Mouse (Mus musculus): ENCODE measurements around the gene Gm3417. TPM values are rescaled to one million over a fixed set of nuclear protein-coding genes. Genes with fewer than 3 reads are reported as not detected.
"Not testable (repeated sequence)": the region's sequence is repeated elsewhere in the genome, so short reads cannot be mapped to it uniquely, and the experiment has no call there.

The Gm3417 gene
- 0.31 and 0.78 TPM in 2 replicates for polyA plus RNA-seq (2016; fragmentation: Nextera tagmentation; extraction: Ambion mirVana)

DNA sequence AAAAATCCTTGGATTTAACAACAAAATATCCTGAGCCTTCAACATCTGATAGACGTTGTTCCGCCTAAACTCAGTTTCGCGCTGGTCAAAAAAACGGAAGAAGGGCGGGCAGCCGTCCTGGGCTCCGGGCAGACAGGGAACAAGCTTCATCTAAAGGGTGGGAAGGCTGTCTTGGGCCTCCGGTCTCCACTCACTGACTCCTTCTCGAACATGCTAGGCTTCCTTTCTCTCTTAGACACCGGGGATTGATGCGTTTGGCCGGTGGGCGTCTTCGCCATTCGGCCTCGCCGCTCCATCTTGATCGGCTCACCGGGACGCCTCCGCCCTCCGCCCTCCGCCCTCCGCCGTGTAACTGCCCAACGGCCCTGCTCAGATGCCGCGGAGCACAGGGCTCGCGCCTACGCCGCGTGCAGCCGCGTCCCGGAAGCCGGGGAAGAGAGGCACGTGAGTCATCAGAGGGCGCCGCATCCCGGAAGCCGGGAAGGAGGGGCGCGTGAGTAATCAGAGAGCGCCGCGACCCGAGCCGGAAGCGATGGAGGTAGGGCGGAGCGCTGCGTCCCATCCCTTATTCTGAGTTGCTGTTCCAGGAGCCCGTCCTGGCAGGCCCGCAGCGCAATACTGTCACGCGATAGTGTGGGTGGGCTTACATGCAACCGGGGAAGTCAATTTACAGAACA is at the start of gene Gm3417, which contains the start of gene 9030025P20Rik:
Gene Gm3417, minus strand, starts transcription at position 429 of the 677 bp plus-strand sequence.
Gene 9030025P20Rik, plus strand, starts transcription at position 107 of the 677 bp plus-strand sequence.
- not testable (repeated sequence) for H3K27ac ChIP-seq; H3K4me3 ChIP-seq; H3K27me3 ChIP-seq (ENCODE audit: low read depth, poor library complexity, severe bottlenecking); H3K4me1 ChIP-seq; H3K36me3 ChIP-seq; H3K9me3 ChIP-seq (replicated peaks); DNase-seq (ENCODE audit: low spot score)
- WGBS: no CpG with 5 or more reads among the region's 60 CpGs

DNA sequence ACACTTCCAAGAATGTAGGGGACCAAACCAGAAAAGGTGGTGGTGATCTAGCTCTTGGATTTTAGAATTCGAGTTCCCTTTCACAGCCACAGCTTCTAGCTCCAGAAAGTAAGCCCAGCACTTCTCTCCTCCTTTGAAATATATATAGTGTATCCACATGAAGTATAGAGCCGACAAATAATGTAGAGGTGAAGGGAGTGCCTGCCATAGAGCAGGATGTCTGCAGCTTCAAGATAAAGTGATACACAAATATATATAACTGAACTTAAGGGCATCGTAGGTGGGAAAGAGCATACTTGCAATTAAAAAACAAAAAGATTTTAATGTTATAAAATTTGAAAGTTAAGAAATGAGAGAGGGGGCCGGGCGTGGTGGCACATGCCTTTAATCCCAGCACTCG is 46.9 kb upstream of the Gm3417 start:
- H3K4me1 ChIP-seq; DNase-seq (ENCODE audit: low spot score); H3K4me3 ChIP-seq; H3K27ac ChIP-seq; H3K36me3 ChIP-seq; H3K9me3 ChIP-seq (replicated peaks); H3K27me3 ChIP-seq (ENCODE audit: low read depth, poor library complexity, severe bottlenecking): not testable (repeated sequence)
- WGBS: no CpG with 5 or more reads among the region's 6 CpGs

DNA sequence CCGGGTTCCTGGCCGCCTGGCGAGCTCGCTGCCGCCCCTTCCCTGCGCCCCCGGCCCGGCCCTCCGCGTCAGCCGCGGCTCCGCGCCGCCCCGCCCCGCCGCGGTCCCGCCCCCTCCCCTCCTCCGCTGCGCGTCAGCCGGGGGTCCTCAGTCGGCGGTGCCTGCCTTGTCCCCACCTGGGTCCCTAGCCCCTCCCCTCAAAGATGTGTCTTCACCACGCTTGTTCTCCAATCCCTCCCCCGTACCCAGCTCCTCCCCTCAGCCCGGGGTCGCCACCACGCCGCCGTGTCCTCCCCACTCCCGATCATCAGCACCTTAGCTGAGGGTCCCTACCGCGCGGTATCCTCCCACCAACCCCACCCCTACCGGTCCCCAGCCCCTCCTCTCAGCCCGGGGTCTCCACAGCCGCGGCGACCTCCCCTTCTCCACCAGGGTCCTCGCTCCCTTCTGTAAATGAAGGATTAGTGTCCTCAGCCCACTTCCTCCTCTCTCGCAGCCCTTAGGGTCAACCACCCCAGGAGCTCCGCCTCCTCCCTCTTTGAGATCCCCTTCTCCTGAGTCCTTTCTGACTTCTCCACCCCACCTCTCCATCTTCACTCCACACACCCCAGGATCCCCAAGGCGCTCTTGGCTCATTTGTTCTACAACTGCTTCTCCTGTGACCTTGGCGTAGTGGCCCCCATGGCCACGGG is 46.1 kb upstream of the Gm3417 start:
- WGBS: no CpG with 5 or more reads among the region's 48 CpGs
- DNase-seq (ENCODE audit: low spot score): not testable (repeated sequence)

DNA sequence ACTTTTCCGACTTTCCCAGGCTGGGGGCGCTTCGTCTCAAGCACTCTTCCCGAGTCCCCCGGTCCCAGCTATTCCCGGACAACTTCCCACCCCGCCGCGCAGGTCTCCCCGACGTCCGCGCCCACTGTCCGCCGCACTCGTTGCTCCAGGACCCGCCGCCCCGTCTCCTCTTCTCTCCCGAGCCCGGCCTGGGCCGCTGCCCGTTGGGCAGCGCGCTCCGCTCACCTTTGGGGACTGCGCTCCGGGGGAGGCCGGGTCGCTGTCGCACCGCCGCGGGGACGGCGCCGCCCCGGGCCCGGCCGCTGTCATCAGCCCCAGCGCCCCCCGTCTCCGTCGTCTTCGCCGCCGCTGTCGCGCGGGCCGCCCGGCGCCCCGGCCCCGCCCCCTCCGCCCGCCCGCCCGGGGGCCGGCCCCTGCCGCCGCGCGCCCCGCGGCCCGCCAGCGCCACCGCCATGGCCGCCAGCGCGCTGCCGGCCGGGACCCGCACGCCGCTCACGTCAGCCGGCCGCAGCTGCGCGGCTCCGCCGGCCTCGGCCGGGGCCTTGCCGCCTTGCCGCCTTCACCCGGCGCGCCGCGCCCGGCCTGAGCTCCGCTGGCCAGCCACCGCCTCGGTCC is 45.4 kb upstream of the Gm3417 start:
- H3K27me3 ChIP-seq (ENCODE audit: low read depth, poor library complexity, severe bottlenecking); DNase-seq (ENCODE audit: low spot score); H3K9me3 ChIP-seq (replicated peaks); H3K36me3 ChIP-seq; H3K4me1 ChIP-seq; H3K27ac ChIP-seq; H3K4me3 ChIP-seq: not testable (repeated sequence)
- WGBS: no CpG with 5 or more reads among the region's 97 CpGs

More for the DNA sequence above, 46.1 kb upstream of the Gm3417 start:
- H3K27me3 ChIP-seq (ENCODE audit: low read depth, poor library complexity, severe bottlenecking); H3K9me3 ChIP-seq (replicated peaks); H3K4me3 ChIP-seq; H3K27ac ChIP-seq; H3K4me1 ChIP-seq; H3K36me3 ChIP-seq: not testable (repeated sequence)

DNA sequence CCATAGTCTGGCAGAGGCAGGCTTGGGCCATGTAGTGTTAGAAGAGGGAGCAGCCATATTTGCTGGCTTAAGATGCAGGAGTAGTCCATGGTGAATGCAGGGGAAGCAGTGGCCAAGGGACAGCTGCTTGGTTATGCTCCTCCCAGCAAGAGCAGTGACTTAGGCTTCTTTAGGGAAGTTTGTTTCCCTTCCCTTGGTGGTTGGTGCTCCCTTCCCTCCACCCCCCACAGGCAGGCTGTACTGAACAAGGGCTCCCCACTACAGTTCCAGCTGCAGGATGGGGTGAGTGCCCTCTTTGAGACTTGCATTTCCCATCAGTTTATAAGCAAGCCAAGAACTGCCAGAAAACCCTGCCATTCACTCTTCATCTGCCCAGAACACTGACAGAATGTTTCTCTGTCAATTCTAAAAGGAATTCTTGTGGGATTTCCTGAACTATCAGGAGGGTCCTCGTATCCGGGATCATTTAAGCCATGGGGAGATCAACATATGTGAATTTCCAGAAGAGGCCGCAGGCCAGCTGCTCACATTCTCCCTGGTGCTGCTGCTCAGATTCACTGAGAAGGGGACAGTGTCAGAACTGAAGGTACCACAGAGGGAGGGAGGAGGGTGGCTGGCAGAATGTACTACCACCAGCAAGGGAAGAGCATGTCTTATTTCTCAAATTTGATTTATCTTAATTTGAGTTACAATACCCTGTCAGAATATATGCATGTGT is 43.1 kb upstream of the Gm3417 start:
- DNase-seq (ENCODE audit: low spot score); H3K27me3 ChIP-seq (ENCODE audit: low read depth, poor library complexity, severe bottlenecking); H3K9me3 ChIP-seq (replicated peaks); H3K36me3 ChIP-seq; H3K27ac ChIP-seq; H3K4me3 ChIP-seq; H3K4me1 ChIP-seq: not testable (repeated sequence)
- WGBS: 90% methylated on average over 3 of the region's 3 CpGs

DNA sequence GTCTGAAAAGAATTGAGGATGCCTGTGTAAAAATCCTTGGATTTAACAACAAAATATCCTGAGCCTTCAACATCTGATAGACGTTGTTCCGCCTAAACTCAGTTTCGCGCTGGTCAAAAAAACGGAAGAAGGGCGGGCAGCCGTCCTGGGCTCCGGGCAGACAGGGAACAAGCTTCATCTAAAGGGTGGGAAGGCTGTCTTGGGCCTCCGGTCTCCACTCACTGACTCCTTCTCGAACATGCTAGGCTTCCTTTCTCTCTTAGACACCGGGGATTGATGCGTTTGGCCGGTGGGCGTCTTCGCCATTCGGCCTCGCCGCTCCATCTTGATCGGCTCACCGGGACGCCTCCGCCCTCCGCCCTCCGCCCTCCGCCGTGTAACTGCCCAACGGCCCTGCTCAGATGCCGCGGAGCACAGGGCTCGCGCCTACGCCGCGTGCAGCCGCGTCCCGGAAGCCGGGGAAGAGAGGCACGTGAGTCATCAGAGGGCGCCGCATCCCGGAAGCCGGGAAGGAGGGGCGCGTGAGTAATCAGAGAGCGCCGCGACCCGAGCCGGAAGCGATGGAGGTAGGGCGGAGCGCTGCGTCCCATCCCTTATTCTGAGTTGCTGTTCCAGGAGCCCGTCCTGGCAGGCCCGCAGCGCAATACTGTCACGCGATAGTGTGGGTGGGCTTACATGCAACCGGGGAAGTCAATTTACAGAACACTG is 31.3 kb upstream of the Gm3417 start, which contains the start of gene Gm3435:
Gene Gm3435, plus strand, starts transcription at position 471 of the 708 bp plus-strand sequence.
- DNase-seq (ENCODE audit: low spot score); H3K27ac ChIP-seq; H3K4me1 ChIP-seq; H3K27me3 ChIP-seq (ENCODE audit: low read depth, poor library complexity, severe bottlenecking); H3K9me3 ChIP-seq (replicated peaks); H3K36me3 ChIP-seq; H3K4me3 ChIP-seq: not testable (repeated sequence)
- no CpG with 5 or more reads among the region's 60 CpGs for WGBS

DNA sequence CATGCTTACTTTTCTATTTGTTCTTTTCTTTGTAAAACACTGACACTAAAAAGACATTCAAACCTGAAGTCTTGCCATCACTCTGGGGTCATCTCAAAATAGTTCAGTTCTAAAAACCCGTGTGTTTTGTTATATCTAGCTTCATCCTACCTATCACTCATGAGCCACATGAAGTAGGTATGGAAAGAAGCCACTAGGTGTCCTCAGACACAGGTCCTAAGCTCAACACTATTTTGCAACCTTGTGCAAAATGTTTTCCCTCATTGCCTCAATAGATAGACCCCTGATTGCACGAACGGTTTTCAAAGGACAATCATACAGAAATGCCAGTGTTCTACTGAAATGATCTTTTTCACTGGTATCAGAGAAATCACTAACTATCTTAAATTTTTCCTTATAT is 30.5 kb upstream of the Gm3417 start:
- no CpG with 5 or more reads among the region's 3 CpGs for WGBS
- H3K36me3 ChIP-seq; H3K9me3 ChIP-seq (replicated peaks); H3K27ac ChIP-seq; H3K27me3 ChIP-seq (ENCODE audit: low read depth, poor library complexity, severe bottlenecking); DNase-seq (ENCODE audit: low spot score); H3K4me3 ChIP-seq; H3K4me1 ChIP-seq: not testable (repeated sequence)

DNA sequence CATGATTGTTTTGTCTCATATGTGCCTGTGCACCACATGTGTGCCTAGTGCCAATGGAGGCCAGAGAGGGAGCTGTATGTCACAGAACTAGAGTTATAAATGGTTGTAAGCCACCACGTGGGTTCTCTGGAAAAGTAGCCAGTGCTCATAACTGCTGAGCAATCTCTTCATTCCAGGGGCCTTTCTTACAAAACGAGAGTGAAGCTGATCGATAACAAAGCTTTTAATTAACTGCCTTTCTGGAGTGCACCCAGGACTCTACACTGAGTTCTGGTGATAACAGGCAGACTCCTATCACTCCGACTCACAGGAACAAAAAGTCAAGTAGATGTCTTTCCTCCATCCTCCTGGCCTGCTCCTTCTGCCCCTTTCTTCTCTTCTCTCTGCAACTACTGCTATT is 21.5 kb upstream of the Gm3417 start:
- H3K27me3 ChIP-seq (ENCODE audit: low read depth, poor library complexity, severe bottlenecking); DNase-seq (ENCODE audit: low spot score); H3K27ac ChIP-seq; H3K9me3 ChIP-seq (replicated peaks); H3K4me1 ChIP-seq; H3K36me3 ChIP-seq; H3K4me3 ChIP-seq: not testable (repeated sequence)
- no CpG with 5 or more reads among the region's 4 CpGs for WGBS

DNA sequence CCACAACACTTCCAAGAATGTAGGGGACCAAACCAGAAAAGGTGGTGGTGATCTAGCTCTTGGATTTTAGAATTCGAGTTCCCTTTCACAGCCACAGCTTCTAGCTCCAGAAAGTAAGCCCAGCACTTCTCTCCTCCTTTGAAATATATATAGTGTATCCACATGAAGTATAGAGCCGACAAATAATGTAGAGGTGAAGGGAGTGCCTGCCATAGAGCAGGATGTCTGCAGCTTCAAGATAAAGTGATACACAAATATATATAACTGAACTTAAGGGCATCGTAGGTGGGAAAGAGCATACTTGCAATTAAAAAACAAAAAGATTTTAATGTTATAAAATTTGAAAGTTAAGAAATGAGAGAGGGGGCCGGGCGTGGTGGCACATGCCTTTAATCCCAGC is 15.6 kb upstream of the Gm3417 start:
- WGBS: no CpG with 5 or more reads among the region's 5 CpGs
- not testable (repeated sequence) for H3K9me3 ChIP-seq (replicated peaks); DNase-seq (ENCODE audit: low spot score); H3K27me3 ChIP-seq (ENCODE audit: low read depth, poor library complexity, severe bottlenecking); H3K27ac ChIP-seq; H3K4me3 ChIP-seq; H3K36me3 ChIP-seq; H3K4me1 ChIP-seq

DNA sequence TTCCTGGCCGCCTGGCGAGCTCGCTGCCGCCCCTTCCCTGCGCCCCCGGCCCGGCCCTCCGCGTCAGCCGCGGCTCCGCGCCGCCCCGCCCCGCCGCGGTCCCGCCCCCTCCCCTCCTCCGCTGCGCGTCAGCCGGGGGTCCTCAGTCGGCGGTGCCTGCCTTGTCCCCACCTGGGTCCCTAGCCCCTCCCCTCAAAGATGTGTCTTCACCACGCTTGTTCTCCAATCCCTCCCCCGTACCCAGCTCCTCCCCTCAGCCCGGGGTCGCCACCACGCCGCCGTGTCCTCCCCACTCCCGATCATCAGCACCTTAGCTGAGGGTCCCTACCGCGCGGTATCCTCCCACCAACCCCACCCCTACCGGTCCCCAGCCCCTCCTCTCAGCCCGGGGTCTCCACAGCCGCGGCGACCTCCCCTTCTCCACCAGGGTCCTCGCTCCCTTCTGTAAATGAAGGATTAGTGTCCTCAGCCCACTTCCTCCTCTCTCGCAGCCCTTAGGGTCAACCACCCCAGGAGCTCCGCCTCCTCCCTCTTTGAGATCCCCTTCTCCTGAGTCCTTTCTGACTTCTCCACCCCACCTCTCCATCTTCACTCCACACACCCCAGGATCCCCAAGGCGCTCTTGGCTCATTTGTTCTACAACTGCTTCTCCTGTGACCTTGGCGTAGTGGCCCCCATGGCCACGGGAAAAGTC is 14.7 kb upstream of the Gm3417 start:
- WGBS: no CpG with 5 or more reads among the region's 47 CpGs
- DNase-seq (ENCODE audit: low spot score); H3K9me3 ChIP-seq (replicated peaks); H3K4me1 ChIP-seq; H3K27me3 ChIP-seq (ENCODE audit: low read depth, poor library complexity, severe bottlenecking); H3K27ac ChIP-seq; H3K4me3 ChIP-seq; H3K36me3 ChIP-seq: not testable (repeated sequence)

DNA sequence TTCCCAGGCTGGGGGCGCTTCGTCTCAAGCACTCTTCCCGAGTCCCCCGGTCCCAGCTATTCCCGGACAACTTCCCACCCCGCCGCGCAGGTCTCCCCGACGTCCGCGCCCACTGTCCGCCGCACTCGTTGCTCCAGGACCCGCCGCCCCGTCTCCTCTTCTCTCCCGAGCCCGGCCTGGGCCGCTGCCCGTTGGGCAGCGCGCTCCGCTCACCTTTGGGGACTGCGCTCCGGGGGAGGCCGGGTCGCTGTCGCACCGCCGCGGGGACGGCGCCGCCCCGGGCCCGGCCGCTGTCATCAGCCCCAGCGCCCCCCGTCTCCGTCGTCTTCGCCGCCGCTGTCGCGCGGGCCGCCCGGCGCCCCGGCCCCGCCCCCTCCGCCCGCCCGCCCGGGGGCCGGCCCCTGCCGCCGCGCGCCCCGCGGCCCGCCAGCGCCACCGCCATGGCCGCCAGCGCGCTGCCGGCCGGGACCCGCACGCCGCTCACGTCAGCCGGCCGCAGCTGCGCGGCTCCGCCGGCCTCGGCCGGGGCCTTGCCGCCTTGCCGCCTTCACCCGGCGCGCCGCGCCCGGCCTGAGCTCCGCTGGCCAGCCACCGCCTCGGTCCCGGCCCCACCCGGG is 14.0 kb upstream of the Gm3417 start:
- WGBS: no CpG with 5 or more reads among the region's 98 CpGs
- H3K9me3 ChIP-seq (replicated peaks); DNase-seq (ENCODE audit: low spot score); H3K27ac ChIP-seq; H3K27me3 ChIP-seq (ENCODE audit: low read depth, poor library complexity, severe bottlenecking); H3K4me3 ChIP-seq; H3K4me1 ChIP-seq; H3K36me3 ChIP-seq: not testable (repeated sequence)

Data from limb, embryonic 10.5 days (tissue).